Mouse (Mus musculus): ENCODE measurements around the gene Grk4. TPM values are rescaled to one million over a fixed set of nuclear protein-coding genes. Genes with fewer than 3 reads are reported as not detected.

Grk4 gene
- polyA plus RNA-seq, 1 experiment from 2014 or later: 2.2 TPM

DNA sequence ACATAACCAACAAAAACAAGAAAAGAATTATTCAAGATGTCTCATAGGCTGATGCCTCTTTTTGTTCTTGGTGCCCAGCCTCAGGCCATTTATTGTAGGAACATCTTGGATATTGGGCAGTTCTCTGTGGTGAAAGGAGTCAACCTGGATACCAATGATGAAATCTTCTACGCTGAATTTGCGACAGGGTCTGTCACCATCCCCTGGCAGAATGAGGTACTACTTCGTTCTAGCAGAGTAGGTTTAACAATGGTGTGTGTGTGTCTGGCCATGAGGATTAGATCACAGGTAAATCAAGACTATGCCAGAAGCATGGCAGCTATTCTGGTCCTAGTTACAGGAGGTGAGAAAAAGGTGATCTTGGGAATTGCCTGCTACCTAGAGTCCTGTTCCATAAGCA, 91.3 kb downstream of the Grk4 start:
- H3K4me1 ChIP-seq (replicated peaks; ENCODE audit: control insufficient read depth, insufficient read depth, low read length): no peaks in the 10 kb centered on the region
- H3K36me3 ChIP-seq (ENCODE audit: control insufficient read depth, insufficient read depth, low read length): no peaks in the 10 kb centered on the region
- no peak overlapping the region for H3K27ac ChIP-seq (ENCODE audit: low read depth, low read length)
- no peak overlapping the region for H3K4me2 ChIP-seq (replicated peaks; ENCODE audit: low read depth, low read length)
- H3K9ac ChIP-seq (ENCODE audit: low read depth, low read length): no peak overlapping the region
- no peaks in the 10 kb centered on the region for H3K27me3 ChIP-seq (ENCODE audit: control insufficient read depth, insufficient read depth, low read length)
- 71% methylated on average over 3 of the region's 3 CpGs for WGBS
- H3K9me3 ChIP-seq (ENCODE audit: control insufficient read depth, low read length): no peaks in the 10 kb centered on the region
- ATAC-seq (ENCODE audit: low FRiP score) (no peak), DNase-seq (ENCODE audit: low spot score) (no peak)
- no peak overlapping the region for H3K4me3 ChIP-seq (ENCODE audit: low read depth, low read length)

DNA sequence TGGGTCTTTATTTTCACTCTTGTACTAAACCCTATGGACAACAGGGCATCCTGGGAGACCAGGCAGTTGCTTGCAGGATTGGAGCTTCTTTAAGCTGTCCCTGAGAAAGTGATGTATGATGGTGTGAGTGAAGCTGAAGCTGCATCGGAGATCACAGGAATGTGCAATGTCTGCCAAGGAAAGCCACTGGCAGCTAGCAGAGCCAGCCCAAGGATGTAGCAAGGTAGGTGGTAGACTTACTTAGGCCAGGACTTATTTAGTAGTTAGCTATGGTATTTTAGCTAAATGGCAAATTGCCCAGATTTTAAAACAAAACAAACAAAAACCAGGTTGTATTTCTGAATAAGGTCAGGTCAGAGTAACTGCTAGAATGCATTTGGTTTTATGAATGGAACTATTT, 98.6 kb downstream of the Grk4 start:
- no peaks in the 10 kb centered on the region for H3K9me3 ChIP-seq (ENCODE audit: control insufficient read depth, low read length)
- H3K9ac ChIP-seq (ENCODE audit: low read depth, low read length): no peak overlapping the region
- H3K4me2 ChIP-seq (replicated peaks; ENCODE audit: low read depth, low read length): no peak overlapping the region
- no peaks in the 10 kb centered on the region for H3K36me3 ChIP-seq (ENCODE audit: control insufficient read depth, insufficient read depth, low read length)
- H3K4me1 ChIP-seq (replicated peaks; ENCODE audit: control insufficient read depth, insufficient read depth, low read length): peaks cover 3% of the 10 kb centered on the region; the same call in 1 of the 2 replicates
- DNase-seq (ENCODE audit: low spot score): no peak
- H3K27ac ChIP-seq (ENCODE audit: low read depth, low read length): no peak overlapping the region
- no peak for ATAC-seq (ENCODE audit: low FRiP score)
- WGBS: 83% methylated on average over 1 of the region's 1 CpGs
- no peaks in the 10 kb centered on the region for H3K27me3 ChIP-seq (ENCODE audit: control insufficient read depth, insufficient read depth, low read length)
- H3K4me3 ChIP-seq (ENCODE audit: low read depth, low read length): no peak overlapping the region

DNA sequence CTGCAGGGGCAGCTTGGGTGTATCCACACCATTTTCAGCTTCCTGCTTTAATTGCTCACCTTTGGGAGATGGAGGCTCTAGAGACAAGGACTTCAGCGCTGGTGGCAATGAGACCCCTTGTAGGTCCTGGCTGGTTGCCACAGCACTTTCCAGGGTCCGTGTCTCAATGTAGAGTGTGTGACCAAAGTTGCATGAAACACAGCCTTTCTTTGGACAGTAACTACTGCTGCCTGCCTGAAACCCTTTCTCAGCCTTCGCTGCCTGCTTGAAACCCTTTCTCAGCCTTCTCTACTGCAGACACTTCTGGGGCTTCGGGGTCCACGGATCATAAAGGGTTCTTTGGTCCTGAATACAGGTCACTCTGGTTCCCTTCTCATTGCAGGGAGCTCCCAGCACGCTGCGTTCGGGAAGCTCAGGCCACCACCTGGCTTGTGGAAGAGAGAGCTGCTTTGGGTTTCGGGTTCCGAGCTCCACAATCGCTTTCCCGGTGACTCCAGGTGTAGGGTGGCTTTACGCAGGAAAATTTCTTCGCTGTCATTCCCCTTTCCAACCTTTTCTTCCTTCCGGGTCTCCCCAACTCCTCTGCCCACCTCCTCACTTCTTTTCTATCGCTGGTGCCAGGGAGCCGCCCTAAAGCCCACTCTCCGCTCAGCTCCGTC, 100.8 kb downstream of the Grk4 start:
- H3K27ac ChIP-seq (ENCODE audit: low read depth, low read length): peak overlapping the region; percentile 90
- peaks cover 3% of the 10 kb centered on the region; the same call in 1 of the 2 replicates for H3K4me1 ChIP-seq (replicated peaks; ENCODE audit: control insufficient read depth, insufficient read depth, low read length)
- WGBS: under 1% methylated on average over 19 of the region's 19 CpGs
- H3K4me2 ChIP-seq (replicated peaks; ENCODE audit: low read depth, low read length): peak overlapping the region; percentile 88
- H3K9ac ChIP-seq (ENCODE audit: low read depth, low read length): peak overlapping the region; percentile 59
- H3K36me3 ChIP-seq (ENCODE audit: control insufficient read depth, insufficient read depth, low read length): no peaks in the 10 kb centered on the region
- DNase-seq (ENCODE audit: low spot score): no peak
- no peaks in the 10 kb centered on the region for H3K27me3 ChIP-seq (ENCODE audit: control insufficient read depth, insufficient read depth, low read length)
- H3K9me3 ChIP-seq (ENCODE audit: control insufficient read depth, low read length): no peaks in the 10 kb centered on the region
- H3K4me3 ChIP-seq (ENCODE audit: low read depth, low read length): peak overlapping the region; percentile 98
- peak; percentile 64; the same call in 1 of the 2 replicates for ATAC-seq (ENCODE audit: low FRiP score)

- H3K9ac ChIP-seq (ENCODE audit: low read depth, low read length): peak within 1 kb of the TSS; percentile 90
- DNase-seq (ENCODE audit: low spot score) (peak; percentile 96), ATAC-seq (ENCODE audit: low FRiP score) (peak; percentile 99)
- peak within 1 kb of the TSS; percentile 98 for H3K4me3 ChIP-seq (ENCODE audit: low read depth, low read length)
- peaks cover 3% of the 10 kb centered on the region; the same call in 1 of the 2 replicates for H3K4me1 ChIP-seq (replicated peaks; ENCODE audit: control insufficient read depth, insufficient read depth, low read length)
- peak within 1 kb of the TSS; percentile 88 for H3K4me2 ChIP-seq (replicated peaks; ENCODE audit: low read depth, low read length)
- no peaks in the 10 kb centered on the region for H3K36me3 ChIP-seq (ENCODE audit: control insufficient read depth, insufficient read depth, low read length)
- WGBS: 0% methylated on average over 35 of the region's 35 CpGs
- no peaks in the 10 kb centered on the region for H3K9me3 ChIP-seq (ENCODE audit: control insufficient read depth, low read length)
- H3K27me3 ChIP-seq (ENCODE audit: control insufficient read depth, insufficient read depth, low read length): no peaks in the 10 kb centered on the region
- peak within 1 kb of the TSS; percentile 90 for H3K27ac ChIP-seq (ENCODE audit: low read depth, low read length)
Observed at GRCm38 (mm10) chr5:34761509-34761908, 101.3 kb downstream of the Grk4 start, which contains the start of gene Htt. Gene Htt, plus strand, starts transcription at chr5:34761740.

- Histone ChIP-seq H3K27ac (ENCODE audit: low read depth, low read length) (peak overlapping the region; percentile 90), H3K4me2 (replicated peaks; ENCODE audit: low read depth, low read length) (peak overlapping the region; percentile 63), H3K27me3 (ENCODE audit: control insufficient read depth, insufficient read depth, low read length) (no peaks in the 10 kb centered on the region), H3K4me1 (replicated peaks; ENCODE audit: control insufficient read depth, insufficient read depth, low read length) (peaks cover 3% of the 10 kb centered on the region; the same call in 1 of the 2 replicates), H3K4me3 (ENCODE audit: low read depth, low read length) (peak overlapping the region; percentile 98), H3K9me3 (ENCODE audit: control insufficient read depth, low read length) (no peaks in the 10 kb centered on the region), H3K9ac (ENCODE audit: low read depth, low read length) (peak overlapping the region; percentile 90), H3K36me3 (ENCODE audit: control insufficient read depth, insufficient read depth, low read length) (no peaks in the 10 kb centered on the region)
- DNase-seq (ENCODE audit: low spot score) (peak; percentile 58), ATAC-seq (ENCODE audit: low FRiP score) (peak; percentile 76)
- 1% methylated on average over 29 of the region's 54 CpGs for WGBS
Observed at GRCm38 (mm10) chr5:34761934-34762611, 101.9 kb downstream of the Grk4 start.

DNA sequence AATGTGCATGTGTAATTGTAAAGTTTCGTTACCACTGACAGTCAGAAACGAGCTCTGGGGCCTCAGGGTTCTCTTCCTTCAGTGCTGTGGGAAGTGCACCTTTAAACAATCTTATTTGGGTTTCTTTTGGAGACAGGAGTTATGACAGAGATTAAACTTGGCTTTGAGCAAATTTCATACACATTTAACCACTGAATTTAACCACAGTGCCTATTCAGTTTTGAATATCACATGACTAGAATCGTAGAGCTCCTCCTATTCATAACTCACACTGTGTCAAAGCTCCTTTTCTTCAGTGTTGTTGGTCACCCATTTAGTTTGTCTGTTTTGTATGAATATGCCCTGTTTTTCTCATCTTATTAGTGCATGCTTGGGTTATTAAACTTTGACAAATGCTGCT, 111.6 kb downstream of the Grk4 start:
- Histone ChIP-seq H3K4me1 (replicated peaks; ENCODE audit: control insufficient read depth, insufficient read depth, low read length) (no peaks in the 10 kb centered on the region), H3K9me3 (ENCODE audit: control insufficient read depth, low read length) (no peaks in the 10 kb centered on the region), H3K9ac (ENCODE audit: low read depth, low read length) (no peak overlapping the region), H3K4me2 (replicated peaks; ENCODE audit: low read depth, low read length) (no peak overlapping the region), H3K4me3 (ENCODE audit: low read depth, low read length) (no peak overlapping the region), H3K27ac (ENCODE audit: low read depth, low read length) (no peak overlapping the region), H3K36me3 (ENCODE audit: control insufficient read depth, insufficient read depth, low read length) (no peaks in the 10 kb centered on the region), H3K27me3 (ENCODE audit: control insufficient read depth, insufficient read depth, low read length) (no peaks in the 10 kb centered on the region)
- ATAC-seq (ENCODE audit: low FRiP score) (no peak), DNase-seq (ENCODE audit: low spot score) (no peak)
- 98% methylated on average over 3 of the region's 3 CpGs for WGBS

DNA sequence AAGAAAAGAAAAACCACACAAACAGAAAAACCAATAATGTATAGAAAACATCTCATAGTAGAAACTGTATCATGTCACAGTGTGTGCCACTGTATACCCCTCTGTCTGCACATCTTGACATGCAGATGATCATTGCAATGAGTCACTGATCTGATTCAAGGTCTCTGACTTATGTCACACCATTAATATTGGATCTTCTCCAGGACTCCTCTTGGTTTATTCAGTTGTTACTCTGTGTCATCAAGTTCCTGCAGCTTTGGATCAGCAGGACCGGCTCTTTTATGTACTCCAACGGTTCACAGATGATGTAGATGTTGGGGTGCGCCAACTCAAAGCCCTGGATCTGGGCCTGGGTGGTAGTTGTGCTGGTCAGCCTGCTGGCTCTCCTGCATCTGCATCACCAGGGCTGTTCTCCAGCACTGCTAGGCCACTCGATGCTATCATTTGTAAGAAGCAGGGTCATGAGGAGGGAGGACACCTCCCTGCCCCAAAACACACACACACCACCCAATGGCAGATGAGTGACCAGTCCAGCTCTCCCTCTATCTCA, 112.6 kb downstream of the Grk4 start:
- no peaks in the 10 kb centered on the region for H3K4me1 ChIP-seq (replicated peaks; ENCODE audit: control insufficient read depth, insufficient read depth, low read length)
- H3K36me3 ChIP-seq (ENCODE audit: control insufficient read depth, insufficient read depth, low read length): no peaks in the 10 kb centered on the region
- 93% methylated on average over 4 of the region's 4 CpGs for WGBS
- no peak for ATAC-seq (ENCODE audit: low FRiP score)
- H3K27ac ChIP-seq (ENCODE audit: low read depth, low read length): no peak overlapping the region
- no peak overlapping the region for H3K4me2 ChIP-seq (replicated peaks; ENCODE audit: low read depth, low read length)
- no peak for DNase-seq (ENCODE audit: low spot score)
- H3K4me3 ChIP-seq (ENCODE audit: low read depth, low read length): no peak overlapping the region
- no peaks in the 10 kb centered on the region for H3K27me3 ChIP-seq (ENCODE audit: control insufficient read depth, insufficient read depth, low read length)
- H3K9ac ChIP-seq (ENCODE audit: low read depth, low read length): no peak overlapping the region
- no peaks in the 10 kb centered on the region for H3K9me3 ChIP-seq (ENCODE audit: control insufficient read depth, low read length)

GRCm38 (mm10) chr5:34773392-34773791, 113.2 kb downstream of the Grk4 start:
- Histone ChIP-seq H3K27me3 (ENCODE audit: control insufficient read depth, insufficient read depth, low read length) (no peaks in the 10 kb centered on the region), H3K4me3 (ENCODE audit: low read depth, low read length) (no peak overlapping the region), H3K36me3 (ENCODE audit: control insufficient read depth, insufficient read depth, low read length) (no peaks in the 10 kb centered on the region), H3K4me2 (replicated peaks; ENCODE audit: low read depth, low read length) (no peak overlapping the region), H3K9ac (ENCODE audit: low read depth, low read length) (no peak overlapping the region), H3K9me3 (ENCODE audit: control insufficient read depth, low read length) (no peaks in the 10 kb centered on the region), H3K27ac (ENCODE audit: low read depth, low read length) (no peak overlapping the region), H3K4me1 (replicated peaks; ENCODE audit: control insufficient read depth, insufficient read depth, low read length) (no peaks in the 10 kb centered on the region)
- no peak for DNase-seq (ENCODE audit: low spot score)
- no peak for ATAC-seq (ENCODE audit: low FRiP score)
- 97% methylated on average over 2 of the region's 2 CpGs for WGBS
